Mouse (Mus musculus) C2C12 (cell line): Measurements from ENCODE around the gene Nt5c2.

Source experiments
- CTCF ChIP-seq: IDR thresholded peaks from one replicate; pipeline ENCODE4 v1.5.1; 2011; ENCODE audit not compliant: control insufficient read depth, insufficient read depth, insufficient read length
- FOSL1 ChIP-seq: IDR thresholded peaks from one replicate; pipeline ENCODE4 v1.8.0; 2011; ENCODE audit warnings: mild to moderate bottlenecking, low read length; ENCODE audit not compliant: poor library complexity, insufficient read depth, severe bottlenecking
- MAX ChIP-seq: IDR thresholded peaks from one replicate; pipeline ENCODE4 v1.6.1; 2011; ENCODE audit warnings: mild to moderate bottlenecking, control low read depth
- MYOD1 ChIP-seq: IDR thresholded peaks from one replicate; pipeline ENCODE4 v1.6.1; 2011; ENCODE audit warnings: low read depth; ENCODE audit not compliant: control insufficient read depth, insufficient read length

GRCm38 (mm10) chr19:47006321-47006720 is 8.6 kb downstream of the Nt5c2 start:
- TF ChIP-seq CTCF: no peak
- no peak for TF ChIP-seq FOSL1
- no peak for TF ChIP-seq MAX
- TF ChIP-seq MYOD1: no peak
